Comparison of ENCODE assay signal across 14 mouse cellular contexts in genomic region chr2:155585486-155585885, GRCm38 (mm10). TPM values are rescaled to one million over a fixed set of nuclear protein-coding genes. Genes with fewer than 3 reads are reported as not detected.
DNase-seq lines count a peak whose midpoint lies in the region; ATAC-seq lines count a peak whose summit lies in the region.
"Had no signal": no experiment of that assay in that cellular context is flagged by ENCODE, and none has a peak within 500 bp of the region (broad histone marks: within the 10 kb centered on the region; RNA-seq: fewer than 3 reads in every experiment).

No protein-coding gene starts in this region.

- no peaks in the 10 kb centered on the region for H3K27me3 ChIP-seq in kidney, embryonic 14.5 days (ENCODE audit: control insufficient read depth, insufficient read depth, low read length)
- no peaks in the 10 kb centered on the region for H3K27me3 ChIP-seq in liver, embryonic 15.5 days
- H3K27me3 ChIP-seq: stomach, embryonic 15.5 days had no signal

- WGBS in kidney, embryonic 14.5 days, result 65% methylated on average over 10 of the region's 10 CpGs
- 59% methylated on average over 10 of the region's 10 CpGs for WGBS in liver, embryonic 15.5 days (ENCODE audit: insufficient replicate concordance)

- peak; percentile 47 for DNase-seq in kidney, adult 18-20 months
- DNase-seq in adrenal gland, postnatal 36 days, result peak; percentile 51 to 59
- no peak for DNase-seq in left cerebral cortex, adult 8-10 months (ENCODE audit: low spot score in 2 of 2)
- DNase-seq in right cerebral cortex, postnatal 36 days (ENCODE audit: low spot score in 2 of 2), result no peak
- no peak for DNase-seq in spleen, postnatal 10 days (ENCODE audit: low spot score in 2 of 2)
- DNase-seq: cerebellum, adult 8-10 months; gastrocnemius, adult 2 months; heart, postnatal 10 days had no signal

- no peak for ATAC-seq in kidney, embryonic 14.5 days (ENCODE audit: low FRiP score, low TSS enrichment)
- ATAC-seq in liver, embryonic 15.5 days (ENCODE audit: insufficient read depth), result peak; percentile 27; the same call in 1 of the 2 replicates
- ATAC-seq in monocyte, adult 5-6 weeks (replicated peaks; ENCODE audit: insufficient number of reproducible peaks, low FRiP score, low TSS enrichment, poor library complexity, severe bottlenecking), result peak; percentile 85
- ATAC-seq: activated CD4-positive, CD25-positive, alpha-beta regulatory T cell, adult 4 months; midbrain, embryonic 16.5 days had no signal

- H3K4me2 ChIP-seq in kidney, embryonic 14.5 days (replicated peaks; ENCODE audit: low read depth, low read length), result no peak overlapping the region
- peak overlapping the region; percentile 10; the same call in 1 of the 2 replicates for H3K4me2 ChIP-seq in liver, embryonic 15.5 days
- H3K4me2 ChIP-seq: stomach, embryonic 15.5 days had no signal

- no peaks in the 10 kb centered on the region for H3K4me1 ChIP-seq in kidney, embryonic 14.5 days (ENCODE audit: control insufficient read depth, insufficient read depth, low read length)
- peaks cover 33% of the 10 kb centered on the region for H3K4me1 ChIP-seq in liver, embryonic 15.5 days (replicated peaks)
- H3K4me1 ChIP-seq: stomach, embryonic 15.5 days had no signal

- H3K27ac ChIP-seq in kidney, embryonic 14.5 days (ENCODE audit: low read depth, low read length), result no peak overlapping the region
- H3K27ac ChIP-seq in liver, embryonic 15.5 days (replicated peaks), result 0 out of 2 replicates have a peak overlapping the region, but pooled peaks have one; percentile 29
- H3K27ac ChIP-seq: gastrocnemius, adult 2 months; stomach, embryonic 15.5 days had no signal

- no peaks in the 10 kb centered on the region for H3K9me3 ChIP-seq in kidney, embryonic 14.5 days (ENCODE audit: control insufficient read depth, low read length)
- H3K9me3 ChIP-seq in liver, embryonic 15.5 days (replicated peaks), result no peaks in the 10 kb centered on the region
- H3K9me3 ChIP-seq: stomach, embryonic 15.5 days had no signal

- H3K4me3 ChIP-seq in kidney, embryonic 14.5 days (ENCODE audit: low read length), result no peak overlapping the region
- H3K4me3 ChIP-seq in liver, embryonic 15.5 days (replicated peaks), result no peak overlapping the region
- H3K4me3 ChIP-seq: gastrocnemius, adult 2 months; stomach, embryonic 15.5 days had no signal

- no peak overlapping the region for H3K9ac ChIP-seq in kidney, embryonic 14.5 days (ENCODE audit: low read depth, low read length)
- H3K9ac ChIP-seq in liver, embryonic 15.5 days, result no peak overlapping the region; the same call in 1 of the 2 replicates
- H3K9ac ChIP-seq: stomach, embryonic 15.5 days had no signal

- H3K36me3 ChIP-seq in kidney, embryonic 14.5 days (ENCODE audit: control insufficient read depth, insufficient read depth, low read length), result no peaks in the 10 kb centered on the region
- H3K36me3 ChIP-seq in liver, embryonic 15.5 days (replicated peaks), result peaks cover 60% of the 10 kb centered on the region
- H3K36me3 ChIP-seq: stomach, embryonic 15.5 days had no signal

RNA-seq across cellular contexts. Expression of gene Gss, which starts 7.1 kb away (rescaled TPM):
- polyA plus RNA-seq in kidney, embryonic 14.5 days (2014; fragmentation: Nextera tagmentation; extraction: Ambion mirVana), result 25.0 and 29.8 TPM in 2 replicates
- total RNA-seq in adrenal gland, postnatal 36 days (2021), result 10 to 100 TPM; 54.2 to 74.3 TPM
- 73.4 and 88.1 TPM in 2 replicates for polyA plus RNA-seq in liver, embryonic 15.5 days (2015; fragmentation: Nextera tagmentation; extraction: Ambion mirVana)
- total RNA-seq in monocyte, adult 5-6 weeks (2017), result 30.1 to 47.6 TPM (median 35.5 TPM) in 3 replicates
- total RNA-seq in left cerebral cortex, adult 8-10 months (2022), result 10 to 100 TPM; 14.6 to 15.7 (median 15.0) TPM

RNA-seq across cellular contexts. Expression of gene Myh7b, which starts 25.5 kb away (rescaled TPM):
- polyA plus RNA-seq in kidney, embryonic 14.5 days (2014; fragmentation: Nextera tagmentation; extraction: Ambion mirVana), result 0.96 and 2.1 TPM in 2 replicates
- total RNA-seq in adrenal gland, postnatal 36 days (2021), result under 1 TPM; 0.03 to 0.07 TPM
- polyA plus RNA-seq in liver, embryonic 15.5 days (2015; fragmentation: Nextera tagmentation; extraction: Ambion mirVana), result 1.6 and 1.7 TPM in 2 replicates
- not detected in 3 replicates for total RNA-seq in monocyte, adult 5-6 weeks (2017)
- 10 to 100 TPM in 1 of 4 experiments, 1 to 10 TPM in 3; 3.7 to 13.0 (median 7.2) TPM for total RNA-seq in left cerebral cortex, adult 8-10 months (2022)
- polyA plus RNA-seq: activated CD4-positive, CD25-positive, alpha-beta regulatory T cell, adult 4 months had no signal

Comparison
In these comparisons a context has a peak if more than half of its experiments do, and no peak if none do; other contexts are left out.
1. DNase-seq: peak in kidney, adult 18-20 months (single experiment) and adrenal gland, postnatal 36 days (2 of 2); none in left cerebral cortex, adult 8-10 months (0 of 2), right cerebral cortex, postnatal 36 days (0 of 2) and spleen, postnatal 10 days (0 of 2).